Mouse (Mus musculus) neural tube, embryonic 11.5 days (tissue): ENCODE data around the gene Kdm8. TPM values are rescaled to one million over a fixed set of nuclear protein-coding genes. Genes with fewer than 3 reads are reported as not detected.

Experiments used
- ATAC-seq: fragments of 200-750 bp; cut with Nextera tagmentation; 2 replicates; pipeline ENCODE4 v1.8.0; 2017; ENCODE audit warnings: moderate number of reproducible peaks, mild to moderate bottlenecking, moderate TSS enrichment, moderate library complexity; ENCODE audit not compliant: insufficient read depth, low FRiP score, low TSS enrichment
- DNase-seq: peaks from one replicate; pipeline ENCODE4 v3.0.0-alpha.2; 2015; ENCODE audit warnings: low spot score
- H3K27ac ChIP-seq: fragments of 300-500 bp; sonication (generic); 2 replicates; pipeline ENCODE4 v1.5.1; 2014; ENCODE audit warnings: low read depth, mild to moderate bottlenecking, low read length
- H3K27me3 ChIP-seq: fragments of 300-500 bp; sonication (generic); 2 replicates; pipeline ENCODE4 v1.6.1; 2014; ENCODE audit warnings: mild to moderate bottlenecking, low read length, mixed read lengths; ENCODE audit not compliant: control insufficient read depth, insufficient read depth
- H3K36me3 ChIP-seq: fragments of 300-500 bp; sonication (generic); 2 replicates; pipeline ENCODE4 v1.6.1; 2014; ENCODE audit warnings: mild to moderate bottlenecking, low read length, moderate library complexity, mixed read lengths; ENCODE audit not compliant: control insufficient read depth, insufficient read depth
- H3K4me1 ChIP-seq: fragments of 300-500 bp; sonication (generic); 2 replicates; pipeline ENCODE4 v1.6.1; 2014; ENCODE audit warnings: low read length, mixed read lengths; ENCODE audit not compliant: control insufficient read depth, insufficient read depth
- H3K4me2 ChIP-seq: fragments of 300-500 bp; sonication (generic); 2 replicates; pipeline ENCODE4 v1.6.1; 2014; ENCODE audit warnings: low read depth, mild to moderate bottlenecking, moderate library complexity
- H3K4me3 ChIP-seq: fragments of 300-500 bp; sonication (generic); 2 replicates; pipeline ENCODE4 v1.5.1; 2014; ENCODE audit warnings: low read depth, low read length
- H3K9ac ChIP-seq: fragments of 300-500 bp; sonication (generic); 2 replicates; pipeline ENCODE4 v1.6.1; 2014; ENCODE audit warnings: mild to moderate bottlenecking, low read length
- H3K9me3 ChIP-seq: fragments of 300-500 bp; sonication (generic); 2 replicates; pipeline ENCODE4 v1.6.1; 2016; ENCODE audit warnings: low read length; ENCODE audit not compliant: control insufficient read depth
- WGBS: fragments of 180-500 bp; shearing (Covaris S2); extraction: QIAGEN DNeasy Blood & Tissue Kit; methylation state at CpG from one replicate; pipeline ENCODE4 v1.1.7; 2014; 5-methylcytosine and 5-hydroxymethylcytosine counted together
- polyA plus RNA-seq: library from polyadenylated mRNA; unstranded; fragments of >200 nt; fragmentation: Nextera tagmentation; extraction: Ambion mirVana; gene quantifications from 2 replicates; pipeline ENCODE4 v1.2.1, GENCODE M21; 2014

Kdm8 gene
- polyA plus RNA-seq, 1 experiment from 2014 or later, result 11.2 TPM

- no peak overlapping the region for H3K4me2 ChIP-seq
- H3K9me3 ChIP-seq, result no peaks in the 10 kb centered on the region
- no peak overlapping the region for H3K9ac ChIP-seq
- H3K27me3 ChIP-seq, result no peaks in the 10 kb centered on the region
- no peaks in the 10 kb centered on the region for H3K4me1 ChIP-seq
- H3K36me3 ChIP-seq, result no peaks in the 10 kb centered on the region
- no peak for DNase-seq
- H3K4me3 ChIP-seq, result no peak overlapping the region
- ATAC-seq, result no peak
- no peak overlapping the region for H3K27ac ChIP-seq
- 83% methylated on average over 5 of the region's 5 CpGs for WGBS
These were observed 59.1 kb downstream of the Kdm8 start for GRCm38 (mm10) chr7:125503374-125504092.

GRCm38 (mm10) chr7:125504618-125505017 lies 60.1 kb downstream of the Kdm8 start:
- 89% methylated on average over 5 of the region's 5 CpGs for WGBS
- H3K4me3 ChIP-seq, result no peak overlapping the region
- DNase-seq, result no peak
- H3K27ac ChIP-seq, result no peak overlapping the region
- H3K27me3 ChIP-seq, result no peaks in the 10 kb centered on the region
- no peaks in the 10 kb centered on the region for H3K36me3 ChIP-seq
- ATAC-seq, result no peak
- H3K9me3 ChIP-seq, result no peaks in the 10 kb centered on the region
- H3K4me2 ChIP-seq, result no peak overlapping the region
- no peaks in the 10 kb centered on the region for H3K4me1 ChIP-seq
- no peak overlapping the region for H3K9ac ChIP-seq

GRCm38 (mm10) chr7:125505568-125505967 lies 61.1 kb downstream of the Kdm8 start:
- ATAC-seq (no peak), DNase-seq (no peak)
- Histone ChIP-seq H3K27ac (no peak overlapping the region), H3K4me2 (no peak overlapping the region), H3K4me3 (no peak overlapping the region), H3K4me1 (no peaks in the 10 kb centered on the region), H3K9me3 (no peaks in the 10 kb centered on the region), H3K9ac (no peak overlapping the region), H3K27me3 (no peaks in the 10 kb centered on the region), H3K36me3 (no peaks in the 10 kb centered on the region)
- WGBS, result 87% methylated on average over 10 of the region's 10 CpGs

GRCm38 (mm10) chr7:125507279-125507678 lies 62.8 kb downstream of the Kdm8 start:
- DNase-seq (no peak), ATAC-seq (no peak)
- no peaks in the 10 kb centered on the region for H3K36me3 ChIP-seq
- no peak overlapping the region for H3K27ac ChIP-seq
- no peaks in the 10 kb centered on the region for H3K27me3 ChIP-seq
- H3K4me1 ChIP-seq, result no peaks in the 10 kb centered on the region
- WGBS, result 85% methylated on average over 2 of the region's 2 CpGs
- no peak overlapping the region for H3K9ac ChIP-seq
- no peak overlapping the region for H3K4me2 ChIP-seq
- no peak overlapping the region for H3K4me3 ChIP-seq
- no peaks in the 10 kb centered on the region for H3K9me3 ChIP-seq

- H3K9me3 ChIP-seq, result no peaks in the 10 kb centered on the region
- H3K9ac ChIP-seq, result no peak overlapping the region
- ATAC-seq (no peak), DNase-seq (no peak)
- no peak overlapping the region for H3K4me3 ChIP-seq
- 74% methylated on average over 5 of the region's 5 CpGs for WGBS
- no peaks in the 10 kb centered on the region for H3K36me3 ChIP-seq
- no peak overlapping the region for H3K4me2 ChIP-seq
- no peaks in the 10 kb centered on the region for H3K4me1 ChIP-seq
- H3K27me3 ChIP-seq, result no peaks in the 10 kb centered on the region
- no peak overlapping the region for H3K27ac ChIP-seq
These were observed 67.0 kb downstream of the Kdm8 start for GRCm38 (mm10) chr7:125511432-125511831.

- Histone ChIP-seq H3K27ac (no peak overlapping the region), H3K4me3 (no peak overlapping the region), H3K4me1 (no peaks in the 10 kb centered on the region), H3K9ac (no peak overlapping the region), H3K27me3 (no peaks in the 10 kb centered on the region), H3K4me2 (no peak overlapping the region), H3K36me3 (no peaks in the 10 kb centered on the region), H3K9me3 (no peaks in the 10 kb centered on the region)
- ATAC-seq, result no peak
- WGBS, result 76% methylated on average over 2 of the region's 2 CpGs
- DNase-seq, result no peak
These were observed 67.4 kb downstream of the Kdm8 start for GRCm38 (mm10) chr7:125511852-125512251.

Other genes starting within 250 kb of the Kdm8 start
- 119 TPM in 2 replicates for gene Nsmce1, start 46.9 kb downstream of the Kdm8 start, polyA plus RNA-seq
- gene Il4ra, start 107.4 kb downstream of the Kdm8 start, polyA plus RNA-seq, result 3.3 and 4.5 TPM in 2 replicates
- gene Il21r, start 158.8 kb downstream of the Kdm8 start, polyA plus RNA-seq, result 0.25 and 0.42 TPM in 2 replicates